Mouse (Mus musculus) brain, embryonic 14.5 days (tissue): Measurements from ENCODE around the gene Cacna2d4. TPM values are rescaled to one million over a fixed set of nuclear protein-coding genes. Genes with fewer than 3 reads are reported as not detected.

Source experiments
- DNase-seq: peaks from one replicate; pipeline ENCODE4 v3.0.0-alpha.2; 2011; ENCODE audit warnings: low read depth
- CTCF ChIP-seq: fragments of 200-500 bp; IDR thresholded peaks from 2 replicates; pipeline ENCODE4 v1.5.1; 2012; ENCODE audit warnings: inconsistent platforms, mild to moderate bottlenecking, moderate library complexity, borderline replicate concordance; ENCODE audit not compliant: insufficient read depth, insufficient read length; ENCODE audit errors: extremely low read depth
- POLR2A ChIP-seq: fragments of 200-500 bp; IDR thresholded peaks from 2 replicates; pipeline ENCODE4 v1.6.1; 2012; ENCODE audit warnings: mild to moderate bottlenecking, inconsistent platforms, borderline replicate concordance; ENCODE audit not compliant: poor library complexity, insufficient read depth, insufficient read length, severe bottlenecking; ENCODE audit errors: extremely low read depth
- polyA plus RNA-seq: library from polyadenylated mRNA; depleted of rRNA; stranded (reverse); fragments of >200 nt; gene quantifications from 2 replicates; pipeline ENCODE4 v1.2.3, GENCODE M21; 2012

Gene Cacna2d4
- polyA plus RNA-seq, 1 experiment, result 0.67 TPM

DNA sequence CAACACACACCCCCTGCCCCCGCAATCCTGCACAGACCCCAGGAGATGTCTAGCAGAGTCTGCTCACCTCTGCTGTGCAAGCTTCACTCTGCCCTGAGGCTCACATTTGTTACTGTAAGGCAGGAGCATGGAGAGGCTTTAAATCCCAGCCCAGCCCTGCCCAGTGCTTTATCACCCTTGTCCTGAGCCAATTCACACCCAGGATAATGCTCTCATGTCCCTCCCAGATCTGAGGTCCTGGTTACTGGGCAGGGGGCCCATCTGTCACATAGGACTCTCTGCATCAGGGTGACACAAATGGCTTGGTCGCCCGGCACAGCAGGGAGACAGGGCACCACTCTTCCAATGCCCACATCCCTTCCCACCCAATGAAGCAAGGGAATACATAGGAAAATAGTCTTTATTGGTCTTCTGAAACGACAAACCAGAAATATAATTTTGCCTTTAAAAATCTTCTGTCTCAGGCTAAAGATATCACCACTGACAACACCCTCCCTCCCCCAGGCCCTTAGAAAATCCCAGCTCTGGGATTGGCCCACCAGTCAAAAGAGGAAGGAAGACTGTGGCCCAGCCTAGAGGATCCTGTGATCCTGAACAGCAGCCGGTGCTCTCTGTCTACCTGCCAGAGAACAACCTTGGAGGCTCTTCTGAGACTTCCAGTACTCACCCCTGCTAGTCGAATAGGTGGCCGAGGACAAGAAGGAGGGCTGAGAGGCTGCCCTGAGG is 78.6 kb downstream of the Cacna2d4 start:
- DNase-seq, result peak; percentile 13
- TF ChIP-seq CTCF (no peak), POLR2A (no peak)

DNA sequence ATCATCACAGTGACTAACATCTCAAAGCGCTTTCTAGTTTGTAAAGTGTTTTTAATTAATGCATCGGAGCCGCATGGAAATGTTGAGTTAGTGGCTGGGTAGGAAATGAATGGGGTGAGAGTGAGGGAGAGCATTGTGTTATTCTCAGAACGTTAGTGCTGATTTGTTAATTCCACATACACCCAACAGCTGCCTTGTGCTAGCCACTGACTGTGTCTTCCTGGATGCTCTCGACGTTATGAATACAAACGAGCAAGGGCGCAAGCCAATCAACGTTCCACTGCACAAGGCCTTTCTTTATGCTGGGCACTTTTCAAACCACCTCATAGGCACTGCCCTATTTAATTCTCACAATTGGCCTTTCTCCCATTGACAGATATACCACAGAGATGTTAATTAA is 82.4 kb downstream of the Cacna2d4 start:
- DNase-seq, result peak; percentile 92
- no peak for TF ChIP-seq CTCF
- no peak for TF ChIP-seq POLR2A

DNA sequence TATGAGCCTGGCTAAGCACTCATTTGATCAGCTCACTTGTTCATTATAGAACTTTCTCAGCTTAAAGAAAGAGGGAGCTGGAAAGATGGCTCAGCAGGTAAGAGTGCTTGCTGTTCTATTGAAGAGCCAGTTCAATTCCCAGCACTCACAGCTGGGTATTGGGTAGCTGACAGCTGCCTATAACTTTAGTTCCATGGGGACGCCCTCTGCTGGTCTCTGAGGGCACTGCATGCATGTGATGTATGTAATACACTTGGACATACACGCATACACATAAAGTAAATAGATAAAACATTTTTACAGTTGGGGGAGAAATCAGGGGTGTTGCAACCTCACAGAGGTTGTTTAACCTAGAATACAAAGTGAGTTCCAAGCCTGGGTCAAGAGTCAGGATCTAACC is 83.0 kb downstream of the Cacna2d4 start:
- DNase-seq, result peak; percentile 28
- TF ChIP-seq CTCF, result peak; percentile 42; the same call in 1 of the 2 replicates
- TF ChIP-seq POLR2A, result no peak

DNA sequence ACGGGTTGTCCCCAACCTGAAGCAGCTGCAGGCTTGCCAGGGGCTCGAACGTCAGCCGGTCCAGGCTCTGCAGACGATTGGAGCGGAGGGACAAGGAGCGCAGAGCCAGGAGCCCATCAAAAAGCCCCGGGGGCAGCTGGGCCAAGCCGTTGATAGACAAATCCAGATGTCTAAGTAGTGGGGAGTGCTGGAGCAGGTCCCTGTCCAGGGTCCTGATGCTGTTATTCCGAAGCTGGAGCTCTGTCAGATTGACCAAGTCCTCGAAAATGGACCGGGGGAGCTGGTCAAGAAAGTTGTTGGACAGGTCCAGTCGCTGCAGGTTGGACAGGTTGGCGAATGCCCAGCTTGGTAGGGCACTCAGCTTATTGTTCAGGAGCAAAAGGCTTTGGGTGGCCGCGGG is 84.2 kb downstream of the Cacna2d4 start:
- TF ChIP-seq POLR2A (no peak), CTCF (no peak)
- no peak for DNase-seq

DNA sequence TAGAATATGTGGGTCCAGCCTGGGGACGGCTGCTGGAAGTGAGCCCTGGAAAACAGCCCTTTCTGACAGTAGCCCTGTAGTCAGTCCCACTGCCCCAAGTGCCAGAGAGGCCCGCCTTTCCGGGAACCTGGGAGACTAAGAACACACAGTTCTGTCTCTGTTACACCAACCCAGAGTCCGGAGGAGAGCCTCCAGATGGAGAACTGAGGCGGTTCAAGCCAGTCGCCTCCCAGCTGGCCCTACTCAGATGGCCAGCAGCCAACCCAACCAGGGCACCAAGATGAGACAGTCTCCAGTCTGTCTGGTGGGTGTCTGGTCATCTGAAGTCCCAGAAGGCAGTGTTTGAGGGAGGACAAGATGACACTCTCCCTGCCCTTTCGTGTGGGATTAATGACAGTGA is 85.4 kb downstream of the Cacna2d4 start:
- DNase-seq, result peak; percentile 35
- TF ChIP-seq CTCF, result no peak
- no peak for TF ChIP-seq POLR2A

DNA sequence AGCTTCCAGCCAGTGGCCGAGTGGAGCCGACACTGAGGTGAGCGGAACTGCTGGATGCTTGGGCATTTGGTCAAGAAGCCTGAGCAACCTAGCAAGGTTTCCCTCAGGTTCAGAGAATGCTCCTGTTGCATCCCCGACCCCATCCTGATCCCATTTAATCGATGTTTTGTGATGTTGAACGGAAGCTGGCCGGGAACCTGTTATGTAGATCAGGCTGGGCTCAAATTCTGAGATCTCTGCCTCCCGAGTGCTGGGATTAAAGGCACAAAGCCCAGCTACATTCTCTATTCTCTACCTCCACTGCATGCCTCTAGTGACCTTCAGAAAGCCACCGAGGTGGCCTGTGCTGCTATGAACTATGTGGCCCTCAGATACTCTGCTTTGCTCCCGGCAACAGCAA is 88.5 kb downstream of the Cacna2d4 start:
- no peak for DNase-seq
- TF ChIP-seq POLR2A, result no peak
- TF ChIP-seq CTCF, result no peak

DNA sequence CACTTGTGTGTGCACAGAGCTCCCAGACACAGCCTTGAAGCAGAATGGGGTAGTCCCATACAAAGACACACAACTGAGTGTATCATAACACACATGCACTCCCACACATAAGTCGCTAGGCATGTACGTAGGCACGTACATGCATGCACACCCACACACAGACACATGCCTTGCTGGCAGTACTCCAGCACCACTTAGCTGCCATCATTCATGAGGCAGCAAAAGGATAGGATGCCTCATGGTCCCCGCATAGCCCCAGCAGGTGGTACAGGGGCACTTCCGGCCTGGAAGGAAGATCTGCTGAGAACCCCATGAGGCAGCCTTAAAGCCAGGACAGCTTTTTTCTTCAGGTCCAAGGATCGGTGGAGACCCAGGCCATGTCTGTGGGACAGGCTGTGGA is 89.7 kb downstream of the Cacna2d4 start:
- no peak for TF ChIP-seq CTCF
- no peak for TF ChIP-seq POLR2A
- DNase-seq, result peak; percentile 35

DNA sequence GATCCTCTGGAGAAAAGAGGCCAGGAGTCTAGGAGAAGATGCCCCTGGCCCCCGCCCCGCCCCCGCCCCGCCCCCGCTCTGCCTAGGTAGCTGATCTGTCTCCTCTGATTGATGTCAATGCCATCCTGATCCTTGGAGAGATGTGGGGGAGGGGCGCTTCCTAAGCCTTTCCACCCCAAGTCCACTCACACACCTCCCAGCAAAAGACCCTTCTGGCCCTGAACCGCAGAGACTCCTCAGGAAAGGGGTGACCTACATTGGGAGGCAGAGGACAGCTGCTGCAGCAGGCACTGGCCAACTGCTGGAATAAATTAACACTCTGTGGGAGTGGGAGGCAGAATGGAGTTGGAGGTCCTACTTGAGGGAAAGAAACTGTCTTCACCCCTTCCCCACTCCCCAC is 90.2 kb downstream of the Cacna2d4 start:
- DNase-seq, result no peak
- TF ChIP-seq POLR2A, result no peak
- no peak for TF ChIP-seq CTCF

DNA sequence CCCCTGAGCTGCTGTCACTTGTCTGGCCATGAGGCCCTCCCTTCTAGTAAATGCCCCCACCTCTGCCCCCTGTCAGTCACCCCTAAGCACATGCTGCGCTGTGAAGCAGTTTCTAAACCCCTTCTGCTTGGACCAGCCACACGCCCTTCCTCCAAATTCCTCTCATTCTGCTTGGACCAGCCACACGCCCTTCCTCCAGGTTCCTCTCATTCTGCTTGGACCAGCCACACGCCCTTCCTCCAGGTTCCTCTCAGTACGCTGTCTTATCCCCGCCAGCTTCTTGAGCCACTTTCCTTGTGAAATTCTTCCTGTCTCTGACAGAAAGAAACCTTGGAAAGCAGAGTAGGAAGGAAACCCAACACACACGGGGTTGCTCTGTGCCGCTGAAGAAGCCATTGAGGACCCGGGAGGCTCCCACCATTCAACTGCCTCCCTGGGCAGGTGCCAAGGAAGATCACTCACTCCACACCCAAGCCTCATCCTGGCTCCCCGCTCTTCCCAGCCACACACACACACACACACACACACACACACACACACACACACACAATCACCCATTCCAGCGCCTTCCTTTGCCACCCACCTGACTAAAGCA is 92.3 kb downstream of the Cacna2d4 start:
- DNase-seq, result peak; percentile 9
- TF ChIP-seq CTCF, result no peak

DNA sequence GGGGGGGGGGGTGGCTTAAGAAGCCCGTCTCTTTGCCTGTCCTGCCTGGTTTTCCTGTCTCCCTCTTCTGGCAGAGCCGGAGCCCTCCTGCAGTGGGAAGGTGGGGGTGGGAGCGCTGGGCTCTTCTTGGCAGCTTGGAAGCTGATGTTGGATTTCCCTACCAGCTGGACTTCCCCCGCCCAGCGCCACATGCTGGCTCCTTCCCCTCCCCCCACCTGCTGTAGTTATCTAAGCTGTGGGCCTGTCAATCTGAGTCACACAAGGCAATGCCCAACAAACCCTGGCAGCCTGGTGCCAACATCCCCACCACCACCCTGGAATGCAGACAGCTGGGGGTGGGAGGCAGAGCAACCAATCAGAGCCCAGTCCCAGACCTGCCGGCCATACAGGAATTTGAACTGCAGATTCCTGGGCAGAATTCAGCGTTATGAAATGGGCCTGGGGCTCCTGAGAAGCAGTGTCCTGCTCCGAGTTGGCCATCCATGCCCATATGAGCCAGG is 92.9 kb downstream of the Cacna2d4 start:
- peak; percentile 95 for DNase-seq
- peak; percentile 6; the same call in 1 of the 2 replicates for TF ChIP-seq CTCF
- no peak for TF ChIP-seq POLR2A

DNA sequence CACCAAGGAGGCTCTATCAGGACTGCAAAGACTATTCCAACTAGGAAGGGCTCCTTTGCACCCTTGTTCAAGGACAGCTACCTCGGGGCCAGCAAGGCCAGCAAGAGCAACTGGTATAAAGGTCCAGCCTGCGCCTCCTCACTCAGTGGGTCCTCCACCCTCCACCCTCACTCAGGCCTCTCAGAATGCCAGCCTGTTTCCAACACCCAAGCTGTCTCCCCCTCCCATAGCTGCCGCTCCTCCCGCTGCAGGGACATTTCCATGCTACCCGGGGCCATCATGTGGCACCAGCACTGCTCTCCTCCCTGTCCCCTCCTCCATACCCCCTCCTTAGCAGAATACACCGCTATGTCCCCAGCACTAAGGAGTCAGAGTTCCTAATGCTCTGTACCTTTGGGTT is 93.6 kb downstream of the Cacna2d4 start:
- TF ChIP-seq CTCF, result no peak
- TF ChIP-seq POLR2A, result no peak

DNA sequence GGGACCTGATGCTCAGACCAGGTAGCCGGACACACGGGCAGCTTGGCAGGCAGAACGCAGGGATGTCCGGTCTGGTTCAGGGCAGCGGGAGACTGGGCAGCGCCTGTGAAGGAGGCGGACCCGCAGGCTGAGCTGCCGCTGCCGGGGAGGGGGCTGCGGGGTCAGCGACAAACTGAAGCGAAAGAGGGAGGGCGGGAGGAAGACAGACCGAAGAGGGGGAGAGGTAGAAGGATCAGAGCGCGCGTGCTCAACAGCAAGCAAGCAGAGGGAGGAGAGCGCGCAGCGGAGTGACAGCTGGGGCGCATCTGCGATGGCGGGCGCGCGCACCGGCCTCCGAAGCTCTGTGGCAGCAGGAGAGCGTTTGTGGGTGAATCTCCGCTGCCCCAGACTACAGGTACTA is 94.2 kb downstream of the Cacna2d4 start, which contains the start of gene Lrtm2:
TSS of gene Lrtm2 (minus strand) at position 261 of the 400 bp plus-strand sequence.
- peak; percentile 87 for DNase-seq
- TF ChIP-seq POLR2A, result peak; percentile 9; the same call in 1 of the 2 replicates
- TF ChIP-seq CTCF, result no peak

More for the DNA sequence above, 93.6 kb downstream of the Cacna2d4 start:
- DNase-seq, result peak; percentile 25
